Mouse (Mus musculus) intestine, embryonic 16.5 days (tissue): ENCODE measurements around the gene Mical2. TPM values are rescaled to one million over a fixed set of nuclear protein-coding genes. Genes with fewer than 3 reads are reported as not detected.

ENCODE experiments used
- ATAC-seq: fragments of 200-750 bp; cut with Nextera tagmentation; 2 replicates; pipeline ENCODE4 v1.8.0; 2017; ENCODE audit warnings: moderate TSS enrichment, moderate library complexity
- H3K27ac ChIP-seq: fragments of 300-500 bp; sonication (generic); 2 replicates; pipeline ENCODE4 v1.5.1; 2014; ENCODE audit warnings: mild to moderate bottlenecking, low read length
- H3K27me3 ChIP-seq: fragments of 300-500 bp; sonication (generic); replicated peaks from 2 replicates; pipeline ENCODE4 v1.6.1; 2014; ENCODE audit warnings: low read length, control low read depth, mixed read lengths; ENCODE audit not compliant: control insufficient read depth, insufficient read depth
- H3K36me3 ChIP-seq: fragments of 300-500 bp; sonication (generic); 2 replicates; pipeline ENCODE4 v1.6.1; 2014; ENCODE audit warnings: low read length, control low read depth; ENCODE audit not compliant: control insufficient read depth, insufficient read depth
- H3K4me1 ChIP-seq: fragments of 300-500 bp; sonication (generic); 2 replicates; pipeline ENCODE4 v1.6.1; 2014; ENCODE audit warnings: low read length, control low read depth, mixed read lengths; ENCODE audit not compliant: control insufficient read depth, insufficient read depth
- H3K4me2 ChIP-seq: fragments of 300-500 bp; sonication (generic); 2 replicates; pipeline ENCODE4 v1.6.1; 2014; ENCODE audit warnings: low read depth, low read length, control low read depth
- H3K4me3 ChIP-seq: fragments of 300-500 bp; sonication (generic); 2 replicates; pipeline ENCODE4 v1.5.1; 2014; ENCODE audit warnings: mild to moderate bottlenecking, low read length
- H3K9ac ChIP-seq: fragments of 300-500 bp; sonication (generic); 2 replicates; pipeline ENCODE4 v1.6.1; 2014; ENCODE audit warnings: low read depth, low read length
- H3K9me3 ChIP-seq: fragments of 300-500 bp; sonication (generic); 2 replicates; pipeline ENCODE4 v1.6.1; 2016; ENCODE audit warnings: low read length, control low read depth; ENCODE audit not compliant: control insufficient read depth
- WGBS: fragments of 180-500 bp; shearing (Covaris S2); extraction: QIAGEN DNeasy Blood & Tissue Kit; methylation state at CpG from one replicate; pipeline ENCODE4 v1.1.7; 2014; 5-methylcytosine and 5-hydroxymethylcytosine counted together
- polyA plus RNA-seq: library from polyadenylated mRNA; unstranded; fragments of >200 nt; fragmentation: Nextera tagmentation; extraction: Ambion mirVana; gene quantifications from 2 replicates; pipeline ENCODE4 v1.2.1, GENCODE M21; 2015

Gene Mical2
- polyA plus RNA-seq: 18.3 and 19.0 TPM in 2 replicates

- H3K4me3 ChIP-seq: peak within 1 kb of the TSS; percentile 76
These were observed at the start of gene Mical2 for GRCm38 (mm10) chr7:112225615-112226262. Gene Mical2 (plus strand): TSS chr7:112225856.

GRCm38 (mm10) chr7:112176627-112177026, 49.0 kb upstream of the Mical2 start:
- Histone ChIP-seq H3K27me3 (0 out of 2 replicates have a peak, but pooled peaks cover 2% of the 10 kb centered on the region), H3K9ac (no peak overlapping the region), H3K4me3 (no peak overlapping the region), H3K4me2 (no peak overlapping the region), H3K4me1 (peaks cover 4% of the 10 kb centered on the region; the same call in 1 of the 2 replicates), H3K36me3 (no peaks in the 10 kb centered on the region), H3K9me3 (no peaks in the 10 kb centered on the region), H3K27ac (no peak overlapping the region)
- 87% methylated on average over 2 of the region's 2 CpGs for WGBS
- no peak for ATAC-seq

More at GRCm38 (mm10) chr7:112225615-112226262, at the start of gene Mical2:
- Histone ChIP-seq H3K27ac (peak within 1 kb of the TSS; percentile 82), H3K36me3 (no peaks in the 10 kb centered on the region), H3K9me3 (no peaks in the 10 kb centered on the region), H3K27me3 (no peaks in the 10 kb centered on the region), H3K9ac (peak within 1 kb of the TSS; percentile 81), H3K4me1 (peaks cover 30% of the 10 kb centered on the region), H3K4me2 (peak within 1 kb of the TSS; percentile 95)
- 1% methylated on average over 53 of the region's 53 CpGs for WGBS
- ATAC-seq: peak; percentile 97

- 0 out of 2 replicates have a peak overlapping the region, but pooled peaks have one; percentile 17 for H3K4me2 ChIP-seq
- peak; percentile 78 for ATAC-seq
- H3K4me3 ChIP-seq: no peak overlapping the region
- no peaks in the 10 kb centered on the region for H3K9me3 ChIP-seq
- H3K27ac ChIP-seq: no peak overlapping the region
- no peaks in the 10 kb centered on the region for H3K27me3 ChIP-seq
- 9% methylated on average over 9 of the region's 10 CpGs for WGBS
- H3K36me3 ChIP-seq: no peaks in the 10 kb centered on the region
- peaks cover 4% of the 10 kb centered on the region; the same call in 1 of the 2 replicates for H3K4me1 ChIP-seq
- peak overlapping the region; percentile 1; the same call in 1 of the 2 replicates for H3K9ac ChIP-seq
These were observed 45.4 kb upstream of the Mical2 start for GRCm38 (mm10) chr7:112180235-112180705.

- no peaks in the 10 kb centered on the region for H3K27me3 ChIP-seq
- H3K4me1 ChIP-seq: peaks cover 15% of the 10 kb centered on the region
- H3K4me2 ChIP-seq: no peak overlapping the region
- no peak for ATAC-seq
- no peak overlapping the region for H3K4me3 ChIP-seq
- no peak overlapping the region for H3K9ac ChIP-seq
- 30% methylated on average over 5 of the region's 5 CpGs for WGBS
- H3K36me3 ChIP-seq: no peaks in the 10 kb centered on the region
- H3K27ac ChIP-seq: no peak overlapping the region
- H3K9me3 ChIP-seq: no peaks in the 10 kb centered on the region
These were observed 42.3 kb upstream of the Mical2 start for GRCm38 (mm10) chr7:112183258-112183841.

GRCm38 (mm10) chr7:112184519-112185225, 41.0 kb upstream of the Mical2 start:
- Histone ChIP-seq H3K4me3 (no peak overlapping the region), H3K4me1 (peaks cover 22% of the 10 kb centered on the region), H3K27ac (no peak overlapping the region), H3K36me3 (no peaks in the 10 kb centered on the region), H3K9ac (no peak overlapping the region), H3K27me3 (no peaks in the 10 kb centered on the region), H3K4me2 (no peak overlapping the region), H3K9me3 (no peaks in the 10 kb centered on the region)
- 82% methylated on average over 6 of the region's 6 CpGs for WGBS
- no peak for ATAC-seq

- H3K9ac ChIP-seq: no peak overlapping the region
- WGBS: 64% methylated on average over 9 of the region's 9 CpGs
These were observed 40.4 kb upstream of the Mical2 start for GRCm38 (mm10) chr7:112185226-112185745.

GRCm38 (mm10) chr7:112186871-112187270, 38.8 kb upstream of the Mical2 start:
- H3K4me3 ChIP-seq: no peak overlapping the region
- H3K27ac ChIP-seq: peak overlapping the region; percentile 80; the same call in 1 of the 2 replicates
- no peaks in the 10 kb centered on the region for H3K27me3 ChIP-seq
- no peaks in the 10 kb centered on the region for H3K36me3 ChIP-seq
- ATAC-seq: no peak
- no peak overlapping the region for H3K4me2 ChIP-seq
- no peak overlapping the region for H3K9ac ChIP-seq
- H3K9me3 ChIP-seq: no peaks in the 10 kb centered on the region
- WGBS: 89% methylated on average over 7 of the region's 7 CpGs
- peaks cover 19% of the 10 kb centered on the region for H3K4me1 ChIP-seq

More at GRCm38 (mm10) chr7:112185226-112185745, 40.4 kb upstream of the Mical2 start:
- no peak overlapping the region for H3K4me3 ChIP-seq
- H3K9me3 ChIP-seq: no peaks in the 10 kb centered on the region
- ATAC-seq: no peak
- H3K4me2 ChIP-seq: no peak overlapping the region
- H3K27ac ChIP-seq: no peak overlapping the region
- H3K4me1 ChIP-seq: peaks cover 19% of the 10 kb centered on the region
- no peaks in the 10 kb centered on the region for H3K27me3 ChIP-seq
- no peaks in the 10 kb centered on the region for H3K36me3 ChIP-seq

- no peak overlapping the region for H3K4me3 ChIP-seq
- H3K36me3 ChIP-seq: no peaks in the 10 kb centered on the region
- ATAC-seq: peak; percentile 86
- H3K27ac ChIP-seq: peak overlapping the region; percentile 80
- peak overlapping the region; percentile 18 for H3K4me2 ChIP-seq
- peak overlapping the region; percentile 49 for H3K9ac ChIP-seq
- 48% methylated on average over 13 of the region's 13 CpGs for WGBS
- H3K9me3 ChIP-seq: no peaks in the 10 kb centered on the region
- peaks cover 21% of the 10 kb centered on the region for H3K4me1 ChIP-seq
- no peaks in the 10 kb centered on the region for H3K27me3 ChIP-seq
These were observed 37.9 kb upstream of the Mical2 start for GRCm38 (mm10) chr7:112187536-112188459.
